Comparison of ENCODE assay signal across 25 mouse cellular contexts in genomic region chr15:98410249-98410648, GRCm38 (mm10). TPM values are rescaled to one million over a fixed set of nuclear protein-coding genes. Genes with fewer than 3 reads are reported as not detected.
"Had no signal": no experiment of that assay in that cellular context is flagged by ENCODE, and none has a peak within 500 bp of the region (broad histone marks: within the 10 kb centered on the region; RNA-seq: fewer than 3 reads in every experiment).

No protein-coding gene starts in this region.

- H3K36me3 ChIP-seq: neural tube, embryonic 13.5 days; neural tube, embryonic 15.5 days; stomach, embryonic 15.5 days had no signal

- H3K4me3 ChIP-seq: neural tube, embryonic 13.5 days; neural tube, embryonic 15.5 days; stomach, embryonic 15.5 days had no signal

- H3K27me3 ChIP-seq: neural tube, embryonic 13.5 days; neural tube, embryonic 15.5 days; stomach, embryonic 15.5 days had no signal

- DNase-seq: retina, postnatal 1 day; right cerebral cortex, adult 18-20 months; right cerebral cortex, postnatal 14 days; right cerebral cortex, postnatal 25 days; right cerebral cortex, postnatal 4 days; spleen, adult 18-20 months; thymus, adult 18-20 months; thymus, adult 2 months; thymus, postnatal 14 days; thymus, postnatal 25 days; thymus, postnatal 36 days; thymus, postnatal 4 days had no signal

- H3K4me2 ChIP-seq: neural tube, embryonic 13.5 days; neural tube, embryonic 15.5 days; stomach, embryonic 15.5 days had no signal

- H3K9me3 ChIP-seq: neural tube, embryonic 15.5 days; stomach, embryonic 15.5 days had no signal

- H3K9ac ChIP-seq: neural tube, embryonic 13.5 days; neural tube, embryonic 15.5 days; stomach, embryonic 15.5 days had no signal

- H3K27ac ChIP-seq: neural tube, embryonic 13.5 days; neural tube, embryonic 15.5 days; stomach, embryonic 15.5 days; stomach, postnatal 0 days had no signal

- H3K4me1 ChIP-seq: neural tube, embryonic 13.5 days; neural tube, embryonic 15.5 days; stomach, embryonic 15.5 days had no signal

RNA-seq across cellular contexts. Expression of gene Olfr282, which starts 20.8 kb away (rescaled TPM):
- total RNA-seq: neutrophil, adult 5-6 weeks had no signal
- polyA plus RNA-seq: neural tube, embryonic 13.5 days; neural tube, embryonic 14.5 days; neural tube, embryonic 15.5 days; small intestine, adult 2 months; spleen, adult 2 months; stomach, embryonic 14.5 days; stomach, embryonic 15.5 days; stomach, embryonic 16.5 days; stomach, postnatal 0 days; thymus, adult 2 months; thymus, postnatal 0 days; urinary bladder, adult 2 months had no signal

RNA-seq across cellular contexts. Expression of gene Olfr283, which starts 29.5 kb away (rescaled TPM):
- total RNA-seq: neutrophil, adult 5-6 weeks had no signal
- polyA plus RNA-seq: neural tube, embryonic 13.5 days; neural tube, embryonic 14.5 days; neural tube, embryonic 15.5 days; small intestine, adult 2 months; spleen, adult 2 months; stomach, embryonic 14.5 days; stomach, embryonic 15.5 days; stomach, embryonic 16.5 days; stomach, postnatal 0 days; testis, adult 2 months; thymus, adult 2 months; thymus, postnatal 0 days; urinary bladder, adult 2 months had no signal

RNA-seq across cellular contexts. Expression of gene Olfr281, which starts 42.1 kb away (rescaled TPM):
- total RNA-seq: neutrophil, adult 5-6 weeks had no signal
- polyA plus RNA-seq: neural tube, embryonic 13.5 days; neural tube, embryonic 14.5 days; neural tube, embryonic 15.5 days; small intestine, adult 2 months; spleen, adult 2 months; stomach, embryonic 14.5 days; stomach, embryonic 16.5 days; stomach, postnatal 0 days; testis, adult 2 months; thymus, adult 2 months; thymus, postnatal 0 days; urinary bladder, adult 2 months had no signal

RNA-seq across cellular contexts. Expression of gene OR5BS1P, which starts 59.4 kb away (rescaled TPM):
- total RNA-seq: neutrophil, adult 5-6 weeks had no signal
- polyA plus RNA-seq: neural tube, embryonic 13.5 days; neural tube, embryonic 14.5 days; neural tube, embryonic 15.5 days; small intestine, adult 2 months; spleen, adult 2 months; stomach, embryonic 14.5 days; stomach, embryonic 15.5 days; stomach, embryonic 16.5 days; stomach, postnatal 0 days; testis, adult 2 months; thymus, adult 2 months had no signal
